Mouse (Mus musculus) heart, postnatal 0 days (tissue): ENCODE data around the gene Slain2. TPM values are rescaled to one million over a fixed set of nuclear protein-coding genes. Genes with fewer than 3 reads are reported as not detected.
"Not testable (repeated sequence)": the region's sequence is repeated elsewhere in the genome, so short reads cannot be mapped to it uniquely, and the experiment has no call there.

ENCODE experiments used
- ATAC-seq: fragments of 200-750 bp; cut with Nextera tagmentation; 2 replicates; pipeline ENCODE4 v1.8.0; 2017; ENCODE audit warnings: low read depth, moderate number of reproducible peaks, moderate library complexity; ENCODE audit not compliant: insufficient read depth
- DNase-seq: peaks from one replicate; pipeline ENCODE4 v3.0.0-alpha.2; 2016; ENCODE audit warnings: low spot score
- H3K27ac ChIP-seq: fragments of 300-500 bp; sonication (generic); 2 replicates; pipeline ENCODE4 v1.5.1; 2014; ENCODE audit warnings: low read depth, mild to moderate bottlenecking
- H3K27me3 ChIP-seq: fragments of 300-500 bp; sonication (generic); 2 replicates; pipeline ENCODE4 v1.6.1; 2014; ENCODE audit warnings: low read length, mixed read lengths; ENCODE audit not compliant: control insufficient read depth, insufficient read depth
- H3K36me3 ChIP-seq: fragments of 300-500 bp; sonication (generic); replicated peaks from 2 replicates; pipeline ENCODE4 v1.6.1; 2014; ENCODE audit warnings: low read length, mixed read lengths; ENCODE audit not compliant: control insufficient read depth, insufficient read depth
- H3K4me1 ChIP-seq: fragments of 300-500 bp; sonication (generic); 2 replicates; pipeline ENCODE4 v1.6.1; 2014; ENCODE audit warnings: antibody characterized with exemption; ENCODE audit not compliant: control insufficient read depth, insufficient read depth
- H3K4me2 ChIP-seq: fragments of 300-500 bp; sonication (generic); 2 replicates; pipeline ENCODE4 v1.6.1; 2014; ENCODE audit warnings: low read depth, mild to moderate bottlenecking, low read length, moderate library complexity
- H3K4me3 ChIP-seq: fragments of 300-500 bp; sonication (generic); 2 replicates; pipeline ENCODE4 v1.5.1; 2014; ENCODE audit warnings: low read depth, low read length
- H3K9ac ChIP-seq: fragments of 300-500 bp; sonication (generic); replicated peaks from 2 replicates; pipeline ENCODE4 v1.6.1; 2014; ENCODE audit warnings: low read depth, low read length, mixed read lengths
- H3K9me3 ChIP-seq: fragments of 300-500 bp; sonication (generic); replicated peaks from 2 replicates; pipeline ENCODE4 v1.6.1; 2016; ENCODE audit warnings: low read length; ENCODE audit not compliant: control insufficient read depth
- CTCF ChIP-seq: IDR thresholded peaks from 2 replicates; pipeline ENCODE4 v1.5.1; 2016; ENCODE audit warnings: antibody characterized with exemption, control low read depth, low read depth
- EP300 ChIP-seq: IDR thresholded peaks from 2 replicates; pipeline ENCODE4 v1.6.1; 2016; ENCODE audit warnings: antibody characterized with exemption, low read depth
- WGBS: fragments of 180-500 bp; shearing (Covaris S2); extraction: QIAGEN DNeasy Blood & Tissue Kit; methylation state at CpG from one replicate; pipeline ENCODE4 v1.1.7; 2014; 5-methylcytosine and 5-hydroxymethylcytosine counted together
- polyA plus RNA-seq: library from polyadenylated mRNA; unstranded; fragments of >200 nt; fragmentation: Nextera tagmentation; extraction: Ambion mirVana; gene quantifications from 2 replicates; pipeline ENCODE4 v1.2.1, GENCODE M21; 2015
- total RNA-seq: library from RNA; depleted of rRNA; stranded (reverse); fragments of >200 nt; gene quantifications from 2 replicates; pipeline ENCODE4 v1.2.3, GENCODE M21; 2014; ENCODE audit warnings: low replicate concordance

The Slain2 gene
- total and polyA plus RNA-seq, 2 experiments from 2014 or later, result 19.8 to 80.9 TPM

- Histone ChIP-seq H3K4me1 (peaks cover 59% of the 10 kb centered on the region), H3K36me3 (no peaks in the 10 kb centered on the region), H3K4me2 (no peak overlapping the region), H3K4me3 (no peak overlapping the region), H3K27ac (no peak overlapping the region), H3K9me3 (no peaks in the 10 kb centered on the region), H3K9ac (no peak overlapping the region), H3K27me3 (no peaks in the 10 kb centered on the region)
- ATAC-seq (no peak), DNase-seq (no peak)
- no peak for TF ChIP-seq EP300
- TF ChIP-seq CTCF, result no peak
- 87% methylated on average over 4 of the region's 4 CpGs for WGBS
These were observed 6.3 kb downstream of the Slain2 start for GRCm38 (mm10) chr5:72920416-72920815.

- no peak for DNase-seq
- WGBS, result 61% methylated on average over 8 of the region's 8 CpGs
- peaks cover 64% of the 10 kb centered on the region for H3K4me1 ChIP-seq
- ATAC-seq, result no peak
- H3K27ac ChIP-seq, result no peak overlapping the region
- H3K27me3 ChIP-seq, result no peaks in the 10 kb centered on the region
- no peak overlapping the region for H3K4me3 ChIP-seq
- H3K9me3 ChIP-seq, result no peaks in the 10 kb centered on the region
- no peak for TF ChIP-seq CTCF
- no peak for TF ChIP-seq EP300
- H3K9ac ChIP-seq, result no peak overlapping the region
- H3K4me2 ChIP-seq, result no peak overlapping the region
- H3K36me3 ChIP-seq, result no peaks in the 10 kb centered on the region
These were observed 7.1 kb downstream of the Slain2 start for GRCm38 (mm10) chr5:72921171-72921570.

GRCm38 (mm10) chr5:72922796-72923195, 8.7 kb downstream of the Slain2 start:
- Histone ChIP-seq H3K4me3 (no peak overlapping the region), H3K27ac (no peak overlapping the region), H3K4me1 (peaks cover 59% of the 10 kb centered on the region), H3K4me2 (no peak overlapping the region), H3K36me3 (no peaks in the 10 kb centered on the region), H3K9me3 (no peaks in the 10 kb centered on the region), H3K9ac (no peak overlapping the region), H3K27me3 (no peaks in the 10 kb centered on the region)
- DNase-seq (no peak), ATAC-seq (no peak)
- WGBS, result 82% methylated on average over 3 of the region's 3 CpGs
- TF ChIP-seq EP300, result no peak
- no peak for TF ChIP-seq CTCF

DNA sequence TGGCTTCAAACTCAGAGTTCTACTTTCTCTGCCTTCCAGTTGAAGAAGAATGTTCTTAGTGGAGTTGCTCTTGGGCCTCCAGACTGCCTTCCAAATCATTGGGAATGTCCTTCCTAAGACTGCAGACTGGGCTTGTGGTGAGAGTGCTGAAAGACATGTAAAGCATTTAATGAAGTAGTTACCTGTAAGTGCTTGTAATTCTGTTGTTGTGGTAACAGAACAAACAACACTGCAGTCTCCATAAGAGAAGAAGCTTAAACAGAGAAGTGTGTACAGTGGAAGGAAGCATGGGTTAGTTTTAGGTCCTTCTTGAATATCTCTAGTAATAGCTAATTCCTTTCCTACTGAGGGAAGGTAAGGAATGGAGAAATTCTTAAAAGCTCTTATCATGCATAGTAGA, 13.0 kb downstream of the Slain2 start:
- no peak overlapping the region for H3K4me2 ChIP-seq
- no peak overlapping the region for H3K27ac ChIP-seq
- no peaks in the 10 kb centered on the region for H3K36me3 ChIP-seq
- ATAC-seq (no peak), DNase-seq (no peak)
- no peak overlapping the region for H3K9ac ChIP-seq
- H3K27me3 ChIP-seq, result no peaks in the 10 kb centered on the region
- peaks cover 39% of the 10 kb centered on the region for H3K4me1 ChIP-seq
- H3K9me3 ChIP-seq, result no peaks in the 10 kb centered on the region
- no peak overlapping the region for H3K4me3 ChIP-seq
- TF ChIP-seq CTCF (no peak), EP300 (no peak)

GRCm38 (mm10) chr5:72933026-72933675, 19.0 kb downstream of the Slain2 start:
- 86% methylated on average over 17 of the region's 17 CpGs for WGBS
- no peak overlapping the region for H3K4me2 ChIP-seq
- TF ChIP-seq CTCF (no peak), EP300 (no peak)
- no peak overlapping the region for H3K27ac ChIP-seq
- H3K9me3 ChIP-seq, result no peaks in the 10 kb centered on the region
- H3K4me1 ChIP-seq, result no peaks in the 10 kb centered on the region
- H3K4me3 ChIP-seq, result no peak overlapping the region
- no peaks in the 10 kb centered on the region for H3K36me3 ChIP-seq
- no peaks in the 10 kb centered on the region for H3K27me3 ChIP-seq
- H3K9ac ChIP-seq, result no peak overlapping the region
- DNase-seq, result no peak
- no peak for ATAC-seq

- H3K4me2 ChIP-seq, H3K36me3 ChIP-seq, H3K27me3 ChIP-seq, H3K9me3 ChIP-seq, ATAC-seq, DNase-seq, H3K27ac ChIP-seq, H3K4me1 ChIP-seq, H3K4me3 ChIP-seq, H3K9ac ChIP-seq: not testable (repeated sequence)
- 82% methylated on average over 3 of the region's 3 CpGs for WGBS
These were observed 24.3 kb downstream of the Slain2 start for GRCm38 (mm10) chr5:72938421-72938820.
